Mouse (Mus musculus) lung, postnatal 0 days (tissue): ENCODE results near the gene Gm20388. TPM values are rescaled to one million over a fixed set of nuclear protein-coding genes. Genes with fewer than 3 reads are reported as not detected.

Experiments
- ATAC-seq: fragments of 200-750 bp; cut with Nextera tagmentation; 2 replicates; pipeline ENCODE4 v1.8.0; 2017; ENCODE audit warnings: moderate library complexity
- DNase-seq: peaks from one replicate; pipeline ENCODE4 v3.0.0-alpha.2; 2016; ENCODE audit warnings: low spot score
- H3K27ac ChIP-seq: fragments of 300-500 bp; sonication (generic); 2 replicates; pipeline ENCODE4 v1.5.1; 2014; ENCODE audit warnings: antibody characterized with exemption, mild to moderate bottlenecking, low read length, mixed read lengths
- H3K27me3 ChIP-seq: fragments of 300-500 bp; sonication (generic); replicated peaks from 2 replicates; pipeline ENCODE4 v1.6.1; 2014; ENCODE audit warnings: low read length, mixed read lengths; ENCODE audit not compliant: insufficient read depth
- H3K36me3 ChIP-seq: fragments of 300-500 bp; sonication (generic); 2 replicates; pipeline ENCODE4 v1.6.1; 2014; ENCODE audit warnings: low read length, mixed read lengths; ENCODE audit not compliant: insufficient read depth
- H3K4me1 ChIP-seq: fragments of 300-500 bp; sonication (generic); 2 replicates; pipeline ENCODE4 v1.6.1; 2014; ENCODE audit warnings: antibody characterized with exemption, low read depth, low read length, mixed read lengths; ENCODE audit not compliant: insufficient read depth
- H3K4me2 ChIP-seq: fragments of 300-500 bp; sonication (generic); replicated peaks from 2 replicates; pipeline ENCODE4 v1.6.1; 2014; ENCODE audit warnings: low read depth, mild to moderate bottlenecking, low read length, moderate library complexity, mixed read lengths
- H3K4me3 ChIP-seq: fragments of 300-500 bp; sonication (generic); 2 replicates; pipeline ENCODE4 v1.5.1; 2014; ENCODE audit warnings: low read depth, low read length
- H3K9ac ChIP-seq: fragments of 300-500 bp; sonication (generic); replicated peaks from 2 replicates; pipeline ENCODE4 v1.6.1; 2014; ENCODE audit warnings: low read depth, mild to moderate bottlenecking
- H3K9me3 ChIP-seq: fragments of 300-500 bp; sonication (generic); 2 replicates; pipeline ENCODE4 v1.6.1; 2016; ENCODE audit warnings: low read length, mixed read lengths
- CTCF ChIP-seq: IDR thresholded peaks from 2 replicates; pipeline ENCODE4 v1.5.1; 2016; ENCODE audit warnings: antibody characterized with exemption, mild to moderate bottlenecking
- EP300 ChIP-seq: IDR thresholded peaks from 2 replicates; pipeline ENCODE4 v1.6.1; 2016; ENCODE audit warnings: antibody characterized with exemption, mild to moderate bottlenecking, control low read depth
- WGBS: fragments of 180-500 bp; shearing (Covaris S2); extraction: QIAGEN DNeasy Blood & Tissue Kit; methylation state at CpG from one replicate; pipeline ENCODE4 v1.1.7; 2014; 5-methylcytosine and 5-hydroxymethylcytosine counted together
- polyA plus RNA-seq: library from polyadenylated mRNA; unstranded; fragments of >200 nt; fragmentation: Nextera tagmentation; extraction: Ambion mirVana; gene quantifications from 2 replicates; pipeline ENCODE4 v1.2.1, GENCODE M21; 2015

The Gm20388 gene
- polyA plus RNA-seq, 1 experiment from 2014 or later, result not detected

- 0 out of 2 replicates have a peak, but pooled peaks have one; percentile 10 for TF ChIP-seq EP300
- no peak for TF ChIP-seq CTCF
- ATAC-seq (peak; percentile 78), DNase-seq (peak; percentile 77)
- Histone ChIP-seq H3K27me3 (no peaks in the 10 kb centered on the region), H3K27ac (no peak overlapping the region), H3K9ac (no peak overlapping the region), H3K4me3 (no peak overlapping the region), H3K9me3 (no peaks in the 10 kb centered on the region), H3K4me1 (no peaks in the 10 kb centered on the region; the same call in 1 of the 2 replicates), H3K4me2 (no peak overlapping the region), H3K36me3 (no peaks in the 10 kb centered on the region)
- WGBS, result 56% methylated on average over 15 of the region's 15 CpGs
Measured at GRCm38 (mm10) chr8:121528790-121529189, 1618.1 kb downstream of the Gm20388 start.

- no peak overlapping the region for H3K27ac ChIP-seq
- DNase-seq (no peak), ATAC-seq (no peak)
- H3K4me1 ChIP-seq, result no peaks in the 10 kb centered on the region; the same call in 1 of the 2 replicates
- no peaks in the 10 kb centered on the region for H3K36me3 ChIP-seq
- no peak overlapping the region for H3K4me3 ChIP-seq
- no peaks in the 10 kb centered on the region for H3K27me3 ChIP-seq
- no peak overlapping the region for H3K9ac ChIP-seq
- TF ChIP-seq EP300 (no peak), CTCF (no peak)
- H3K9me3 ChIP-seq, result no peaks in the 10 kb centered on the region
- H3K4me2 ChIP-seq, result no peak overlapping the region
- 76% methylated on average over 10 of the region's 10 CpGs for WGBS
Measured at GRCm38 (mm10) chr8:121530639-121531038, 1620.0 kb downstream of the Gm20388 start.

- no peak overlapping the region for H3K27ac ChIP-seq
- WGBS, result 50% methylated on average over 5 of the region's 5 CpGs
- no peak overlapping the region for H3K9ac ChIP-seq
- H3K4me1 ChIP-seq, result no peaks in the 10 kb centered on the region
- no peak overlapping the region for H3K4me2 ChIP-seq
- ATAC-seq (no peak), DNase-seq (peak; percentile 21)
- no peaks in the 10 kb centered on the region for H3K27me3 ChIP-seq
- TF ChIP-seq CTCF (peak; percentile 68), EP300 (no peak)
- H3K36me3 ChIP-seq, result no peaks in the 10 kb centered on the region
- no peaks in the 10 kb centered on the region for H3K9me3 ChIP-seq
- no peak overlapping the region for H3K4me3 ChIP-seq
Measured at GRCm38 (mm10) chr8:121532381-121532780, 1621.7 kb downstream of the Gm20388 start.

GRCm38 (mm10) chr8:121541862-121542261 lies 1631.2 kb downstream of the Gm20388 start:
- no peak overlapping the region for H3K9ac ChIP-seq
- no peak overlapping the region for H3K27ac ChIP-seq
- no peaks in the 10 kb centered on the region for H3K9me3 ChIP-seq
- no peaks in the 10 kb centered on the region for H3K4me1 ChIP-seq
- no peaks in the 10 kb centered on the region for H3K36me3 ChIP-seq
- WGBS, result 82% methylated on average over 19 of the region's 19 CpGs
- no peak for DNase-seq
- H3K4me3 ChIP-seq, result no peak overlapping the region
- H3K27me3 ChIP-seq, result no peaks in the 10 kb centered on the region
- ATAC-seq, result no peak
- TF ChIP-seq EP300 (no peak), CTCF (no peak)
- H3K4me2 ChIP-seq, result no peak overlapping the region

- Histone ChIP-seq H3K4me2 (no peak overlapping the region), H3K9ac (no peak overlapping the region), H3K27ac (no peak overlapping the region), H3K4me3 (no peak overlapping the region), H3K27me3 (no peaks in the 10 kb centered on the region), H3K36me3 (no peaks in the 10 kb centered on the region), H3K4me1 (no peaks in the 10 kb centered on the region), H3K9me3 (no peaks in the 10 kb centered on the region)
- DNase-seq (no peak), ATAC-seq (no peak)
- 50% methylated on average over 13 of the region's 13 CpGs for WGBS
- TF ChIP-seq CTCF (no peak), EP300 (no peak)
Measured at GRCm38 (mm10) chr8:121542901-121543300, 1632.3 kb downstream of the Gm20388 start.

GRCm38 (mm10) chr8:121544276-121544785 lies 1633.7 kb downstream of the Gm20388 start, which contains the start of gene 1700018B08Rik:
Gene 1700018B08Rik, minus strand, starts transcription at chr8:121544320.
- Histone ChIP-seq H3K27me3 (no peaks in the 10 kb centered on the region), H3K36me3 (no peaks in the 10 kb centered on the region; the same call in 1 of the 2 replicates), H3K4me1 (no peaks in the 10 kb centered on the region), H3K4me3 (no peak within 1 kb of the TSS), H3K4me2 (no peak within 1 kb of the TSS), H3K9me3 (no peaks in the 10 kb centered on the region), H3K27ac (no peak within 1 kb of the TSS), H3K9ac (no peak within 1 kb of the TSS)
- DNase-seq, result no peak
- WGBS, result 73% methylated on average over 12 of the region's 12 CpGs
- no peak for TF ChIP-seq EP300
- no peak for TF ChIP-seq CTCF
- ATAC-seq, result no peak
